Mouse (Mus musculus) kidney, adult 9 months (tissue): ENCODE data around the gene Acaa1a.
"Not testable (repeated sequence)": the region's sequence is repeated elsewhere in the genome, so short reads cannot be mapped to it uniquely, and the experiment has no call there.

Experiments
- DNase-seq: peaks from one replicate; pipeline ENCODE4 v3.0.0; 2022

The Acaa1a gene

GRCm38 (mm10) chr9:119340212-119340580 lies 720 bp downstream of the Acaa1a start:
- no peak for DNase-seq

DNA sequence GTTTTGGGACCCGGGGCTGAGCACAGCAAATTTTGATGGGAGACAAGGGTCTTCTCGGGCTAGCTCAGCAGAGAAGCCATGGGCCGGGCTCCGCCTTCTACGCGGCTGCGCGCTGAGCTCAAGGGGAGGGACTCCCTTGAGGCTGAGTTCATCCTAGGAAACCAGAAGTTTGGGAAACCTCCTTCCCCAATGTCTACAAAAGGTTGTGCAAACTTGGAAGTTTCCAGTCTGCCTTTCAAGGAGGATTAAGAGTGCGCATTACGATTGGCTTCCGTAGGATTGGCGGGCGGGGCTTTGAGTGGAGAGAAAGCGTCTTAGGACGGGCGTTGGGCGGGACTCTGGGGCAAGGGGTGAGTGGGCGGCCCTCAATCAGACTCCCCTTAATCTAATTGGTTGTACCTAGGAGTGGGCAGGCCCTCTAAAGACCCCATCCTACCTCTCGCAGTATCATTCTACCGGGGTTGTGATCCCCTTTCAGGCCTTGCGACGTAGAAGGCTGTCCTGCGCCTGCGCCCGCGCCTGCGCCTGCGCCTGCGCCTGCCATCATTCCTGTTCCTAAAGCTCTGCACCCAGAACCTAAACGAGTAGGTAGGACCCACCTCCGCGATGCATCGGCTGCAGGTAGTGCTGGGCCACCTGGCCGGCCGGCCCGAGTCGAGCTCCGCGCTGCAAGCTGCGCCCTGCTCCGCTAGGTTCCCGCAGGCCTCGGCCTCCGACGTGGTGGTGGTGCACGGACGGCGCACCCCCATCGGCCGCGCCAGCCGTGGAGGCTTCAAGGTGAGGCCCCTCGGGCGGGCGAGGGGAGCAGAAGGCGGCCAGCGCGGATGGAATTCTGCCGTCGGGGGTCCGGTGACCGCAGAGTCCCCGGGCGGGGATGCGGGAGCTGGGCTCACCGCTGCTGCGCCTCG lies 1.7 kb downstream of the Acaa1a start, which contains the start of gene Myd88:
Gene Myd88 (minus strand): TSS at position 503 of the 908 bp plus-strand sequence.
- DNase-seq = peak; percentile 99

- DNase-seq = peak; percentile 72
Observed at GRCm38 (mm10) chr9:119342728-119343127, 3.3 kb downstream of the Acaa1a start.

DNA sequence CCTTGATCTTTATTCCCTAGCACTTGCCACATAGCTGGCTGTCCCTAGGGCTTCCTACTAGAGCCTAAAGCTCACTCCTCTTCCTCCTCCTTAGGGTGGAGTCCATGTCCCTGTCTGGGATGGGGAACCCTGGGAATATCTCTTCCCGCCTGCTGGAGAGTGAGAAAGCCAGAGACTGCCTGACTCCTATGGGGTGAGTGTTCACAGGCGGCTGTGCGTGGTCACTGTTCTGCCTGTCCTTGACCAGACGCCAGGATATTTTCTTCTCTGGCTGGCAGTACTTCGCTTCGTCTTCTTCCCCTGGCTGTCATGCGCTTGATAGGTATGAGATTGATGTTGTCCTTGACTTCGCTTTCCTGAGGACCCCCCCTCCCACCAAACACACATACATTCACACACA lies 6.9 kb downstream of the Acaa1a start:
- no peak for DNase-seq

DNA sequence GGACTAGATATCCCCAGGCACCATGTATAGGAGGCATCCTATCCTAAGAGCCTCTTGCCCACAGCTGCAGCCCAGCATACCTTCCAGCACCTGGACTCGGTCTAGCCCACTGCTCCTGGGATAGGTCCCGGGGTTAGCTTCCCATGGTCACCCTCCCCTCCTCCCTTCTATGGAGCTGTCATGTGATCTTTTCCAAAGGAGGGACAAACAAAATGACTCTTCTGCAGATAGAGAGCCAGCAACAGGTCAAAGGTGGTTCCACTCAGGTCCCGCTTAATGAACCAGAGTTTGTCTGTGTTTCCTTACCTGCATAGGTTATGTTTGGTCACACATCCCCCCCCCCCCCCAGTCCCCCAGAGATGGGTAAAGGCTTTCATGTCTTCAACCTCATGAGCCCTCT lies 11.1 kb downstream of the Acaa1a start:
- DNase-seq = peak; percentile 64

GRCm38 (mm10) chr9:119350947-119351705 lies 11.7 kb downstream of the Acaa1a start:
- peak; percentile 80 for DNase-seq

DNA sequence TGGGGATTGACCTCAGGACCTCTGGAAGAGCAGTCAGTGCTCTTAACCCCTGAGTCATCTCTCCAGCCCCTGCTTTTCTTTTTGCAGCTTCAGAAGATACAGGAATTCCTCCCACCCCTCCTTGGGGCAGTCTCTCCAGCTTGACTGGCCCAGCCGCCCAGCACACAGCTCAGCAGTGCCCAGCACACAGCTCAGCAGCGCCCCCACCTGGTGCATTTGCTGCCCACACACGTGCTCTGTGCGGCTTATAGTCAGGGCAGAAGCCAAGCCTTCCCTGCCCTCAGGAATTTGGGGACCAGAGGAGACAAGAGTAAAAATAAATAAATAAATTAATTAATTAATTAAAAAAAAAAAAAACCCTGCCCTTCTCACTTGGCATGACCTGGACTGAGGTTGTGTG lies 12.6 kb downstream of the Acaa1a start:
- DNase-seq = peak; percentile 88

GRCm38 (mm10) chr9:119353926-119354325 lies 14.4 kb downstream of the Acaa1a start:
- peak; percentile 92 for DNase-seq

- no peak for DNase-seq
Observed at GRCm38 (mm10) chr9:119355943-119356342, 16.5 kb downstream of the Acaa1a start.

DNA sequence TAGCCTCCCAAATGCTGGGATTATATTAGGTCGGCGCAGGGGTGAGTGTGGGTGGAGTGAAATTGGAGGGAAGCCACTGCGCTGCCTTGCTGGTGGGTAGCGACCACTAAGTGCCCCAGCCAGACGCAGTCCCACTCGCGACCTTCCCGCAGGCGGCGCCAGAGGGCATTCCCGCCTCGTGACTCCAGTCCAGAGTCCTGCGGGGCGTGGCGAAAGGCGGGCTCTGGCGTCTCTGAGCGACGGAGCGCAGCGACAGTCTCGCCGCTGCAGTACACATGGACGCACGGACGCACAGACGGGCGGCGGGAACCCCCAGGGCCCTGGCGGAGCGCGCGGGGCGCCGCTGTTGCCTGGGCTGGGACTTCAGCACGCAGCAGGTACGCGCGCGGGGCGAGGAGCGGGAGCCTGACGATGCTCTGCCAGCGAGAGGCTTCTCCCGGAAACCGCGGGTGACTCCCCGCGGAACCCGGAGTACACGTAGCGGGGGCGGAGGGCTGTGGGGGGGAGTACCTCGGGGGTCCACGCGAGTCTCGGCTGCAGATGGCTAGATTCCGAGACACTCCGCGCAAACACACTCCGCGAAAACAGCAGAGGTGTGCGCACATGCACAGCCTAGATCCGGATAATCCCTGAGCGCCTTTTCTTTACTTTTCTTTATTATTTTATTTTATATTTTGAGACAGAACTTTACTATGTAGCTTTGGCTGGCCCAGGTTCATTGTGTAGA lies 18.0 kb downstream of the Acaa1a start, which contains the start of gene Xylb:
Gene Xylb (plus strand): TSS at position 51 of the 727 bp plus-strand sequence.
- DNase-seq = peak; percentile 96

- peak; percentile 92 for DNase-seq
Observed at GRCm38 (mm10) chr9:119358058-119358429, 18.6 kb downstream of the Acaa1a start.

DNA sequence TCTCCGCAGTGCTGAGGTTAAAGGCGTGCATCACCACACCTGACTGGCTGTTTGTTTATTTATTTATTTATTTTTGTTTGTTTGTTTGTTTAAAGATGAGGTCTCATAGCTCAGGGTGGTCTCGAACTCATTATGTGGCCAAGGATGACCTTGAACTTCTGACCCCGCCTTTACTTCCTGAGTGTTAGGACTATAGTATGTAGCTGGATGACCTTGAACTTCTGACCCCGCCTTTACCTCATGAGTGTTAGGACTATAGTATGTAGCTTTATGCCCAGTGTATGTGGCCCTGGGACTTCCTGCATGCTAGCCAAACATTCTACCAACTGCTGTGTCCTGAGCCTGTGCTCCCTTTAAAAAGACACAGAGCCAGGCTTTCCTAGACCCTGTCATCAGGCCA lies 21.9 kb downstream of the Acaa1a start:
- no peak for DNase-seq

DNA sequence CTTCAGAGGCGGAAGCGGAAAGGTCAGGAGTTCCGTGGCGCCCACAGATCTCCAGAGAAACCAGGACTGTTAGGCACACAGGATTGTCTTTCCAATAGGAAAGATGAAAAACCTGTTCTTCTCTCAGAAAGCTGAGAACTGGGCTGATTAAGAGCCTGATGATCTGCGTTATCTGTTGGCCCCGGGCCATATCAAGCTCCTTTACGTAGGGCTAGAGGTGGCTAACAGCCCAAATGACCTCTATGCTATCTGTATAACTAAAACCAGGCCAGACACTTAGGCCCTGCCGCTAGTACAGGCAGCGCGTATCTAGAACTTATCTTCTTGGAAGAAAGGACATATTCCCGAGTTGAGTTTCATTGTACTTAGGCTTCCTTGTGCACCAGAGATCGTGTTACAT lies 23.8 kb downstream of the Acaa1a start:
- no peak for DNase-seq

GRCm38 (mm10) chr9:119365284-119365683 lies 25.8 kb downstream of the Acaa1a start, which contains the start of gene Slc22a14:
Gene Slc22a14 (minus strand): TSS chr9:119365553.
- DNase-seq = no peak

- DNase-seq = peak; percentile 74
Observed at GRCm38 (mm10) chr9:119368367-119368766, 28.9 kb downstream of the Acaa1a start.

GRCm38 (mm10) chr9:119370770-119371169 lies 31.3 kb downstream of the Acaa1a start:
- not testable (repeated sequence) for DNase-seq

- no peak for DNase-seq
Observed at GRCm38 (mm10) chr9:119371251-119371650, 31.8 kb downstream of the Acaa1a start.

DNA sequence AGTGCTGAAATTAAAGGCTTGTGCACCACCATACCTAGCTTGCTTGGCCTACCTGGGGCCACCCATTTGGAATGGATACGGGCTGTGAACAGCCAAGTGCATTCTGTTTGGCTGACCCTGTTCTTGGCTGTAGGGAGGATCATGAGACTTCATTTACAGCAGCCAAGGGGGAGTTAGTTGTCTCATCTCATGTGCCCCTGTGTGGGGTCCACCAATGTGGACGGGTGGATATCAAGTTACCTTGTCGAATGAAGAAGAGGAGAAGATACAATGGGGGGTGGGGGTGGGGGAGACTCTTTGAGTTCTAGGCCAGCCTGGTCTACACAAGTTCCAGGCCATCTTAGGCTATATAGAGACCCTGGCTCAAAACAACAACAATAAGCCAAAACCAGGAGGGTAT lies 35.5 kb downstream of the Acaa1a start:
- no peak for DNase-seq

- DNase-seq = no peak
Observed at GRCm38 (mm10) chr9:119375556-119375955, 36.1 kb downstream of the Acaa1a start.

- DNase-seq = no peak
Observed at GRCm38 (mm10) chr9:119378231-119378630, 38.8 kb downstream of the Acaa1a start.

DNA sequence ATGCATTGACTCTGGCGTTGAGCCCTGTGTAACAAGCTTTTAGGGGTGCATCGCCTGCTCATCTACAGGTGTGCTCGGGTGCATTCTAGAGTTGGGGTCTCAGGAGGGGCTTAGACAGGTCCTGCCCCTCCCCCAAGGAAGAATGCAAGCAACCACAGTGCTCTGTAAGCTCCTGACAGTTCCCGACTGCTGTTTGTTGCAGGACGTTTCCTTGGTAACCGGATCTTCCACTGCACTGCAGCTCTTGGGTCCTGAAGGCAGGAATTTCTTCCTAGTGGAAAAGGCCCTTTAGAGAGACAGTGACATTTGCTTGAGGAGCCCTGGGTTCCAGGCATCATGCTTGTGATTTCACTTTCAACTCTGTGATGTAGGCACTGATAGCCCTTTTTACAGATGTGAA lies 43.1 kb downstream of the Acaa1a start:
- DNase-seq = no peak

DNA sequence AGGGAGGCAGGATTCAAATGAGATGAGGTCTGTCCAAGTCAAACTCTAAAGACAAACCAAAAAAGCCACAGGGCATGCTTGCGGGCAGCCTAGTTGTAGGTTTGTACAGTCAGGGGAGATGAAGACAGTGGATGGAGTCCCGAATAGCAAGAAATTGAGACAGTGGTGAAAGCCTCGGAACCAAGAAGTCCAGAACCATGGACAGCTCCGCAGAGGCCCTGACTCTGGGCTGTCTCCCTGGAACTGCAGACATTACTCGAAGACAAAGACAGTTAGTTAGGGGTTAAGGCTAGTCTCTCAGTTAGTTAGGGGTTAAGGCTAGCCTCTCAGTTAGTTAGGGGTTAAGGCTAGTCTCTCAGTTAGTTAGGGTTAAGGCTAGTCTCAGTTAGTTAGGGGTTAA lies 49.5 kb downstream of the Acaa1a start:
- no peak for DNase-seq

DNA sequence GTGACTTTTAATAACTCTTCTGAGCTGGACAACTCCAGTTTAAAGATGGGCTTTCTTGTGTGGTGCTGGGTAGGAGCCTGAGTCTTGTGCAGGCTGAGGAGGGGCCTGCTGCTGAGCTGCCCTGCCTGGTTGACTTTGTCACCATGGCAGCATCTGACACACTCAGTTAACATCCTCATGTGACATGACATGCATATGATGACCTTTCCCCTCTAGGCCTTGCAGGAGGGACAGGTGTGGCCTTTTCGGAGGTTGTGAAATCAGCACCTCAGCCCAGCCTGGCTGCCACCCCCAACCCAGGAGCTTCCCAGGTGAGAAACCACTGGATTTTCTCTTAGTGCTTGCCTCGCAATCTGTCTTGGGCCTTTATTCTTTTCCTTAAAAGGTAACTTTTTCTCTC lies 50.7 kb downstream of the Acaa1a start:
- no peak for DNase-seq
